Mouse (Mus musculus) layer of hippocampus, adult 18-20 months (tissue): ENCODE measurements around the gene Ubqln4. TPM values are rescaled to one million over a fixed set of nuclear protein-coding genes. Genes with fewer than 3 reads are reported as not detected.
"Not testable (repeated sequence)": the region's sequence is repeated elsewhere in the genome, so short reads cannot be mapped to it uniquely, and the experiment has no call there.

Experiments
- DNase-seq, 2 experiments: peaks; one replicate each; pipeline ENCODE4 v3.0.0; 2022; ENCODE audit warnings: low spot score in 2 of 2
- microRNA-seq, 2 experiments: library from miRNA; unstranded; fragments of <30 nt; microRNA quantifications; one replicate each; pipeline ENCODE4 v1.2.0; 2021
- total RNA-seq, 2 experiments: library from RNA; stranded (reverse); gene quantifications; 2 replicates each; pipeline ENCODE4 v1.2.3; 2021

The Ubqln4 gene
- total RNA-seq, 2 experiments from 2014 or later, result 118 to 122 TPM

- DNase-seq, result no peak
These were observed 39.5 kb downstream of the Ubqln4 start for GRCm38 (mm10) chr3:88592942-88593576.

- DNase-seq, result no peak
These were observed 40.5 kb downstream of the Ubqln4 start for GRCm38 (mm10) chr3:88593893-88594580.

GRCm38 (mm10) chr3:88596547-88596946 is 43.0 kb downstream of the Ubqln4 start:
- DNase-seq, result not testable (repeated sequence)

- no peak for DNase-seq
These were observed 48.9 kb downstream of the Ubqln4 start for GRCm38 (mm10) chr3:88602466-88602865.

- peak in 1 of 2 experiments; percentile 60 for DNase-seq
These were observed 50.2 kb downstream of the Ubqln4 start for GRCm38 (mm10) chr3:88603714-88604161.

GRCm38 (mm10) chr3:88604863-88605262 is 51.3 kb downstream of the Ubqln4 start:
- no peak for DNase-seq

GRCm38 (mm10) chr3:88605666-88606065 is 52.1 kb downstream of the Ubqln4 start, which contains the start of gene Arhgef2:
Gene Arhgef2 (plus strand): TSS chr3:88605966.
- DNase-seq, result not testable (repeated sequence)

- peak; percentile 84 to 93 for DNase-seq
These were observed 53.7 kb downstream of the Ubqln4 start for GRCm38 (mm10) chr3:88607065-88607757.

- DNase-seq, result peak in 1 of 2 experiments; percentile 22
These were observed 54.2 kb downstream of the Ubqln4 start for GRCm38 (mm10) chr3:88607758-88608138.

- no peak for DNase-seq
These were observed 55.5 kb downstream of the Ubqln4 start for GRCm38 (mm10) chr3:88609066-88609465.

- DNase-seq, result no peak
These were observed 60.9 kb downstream of the Ubqln4 start for GRCm38 (mm10) chr3:88614418-88614817.

GRCm38 (mm10) chr3:88615117-88615516 is 61.6 kb downstream of the Ubqln4 start:
- no peak for DNase-seq

- no peak for DNase-seq
These were observed 62.4 kb downstream of the Ubqln4 start for GRCm38 (mm10) chr3:88615902-88616391.

- no peak for DNase-seq
These were observed 63.5 kb downstream of the Ubqln4 start for GRCm38 (mm10) chr3:88616951-88617500.

GRCm38 (mm10) chr3:88618074-88618871 is 64.7 kb downstream of the Ubqln4 start:
- DNase-seq, result no peak

Small RNAs within 50 kb of the gene (microRNA-seq; reads per million reads assigned to microRNA genes)
- 0 to 0.20 reads per million in 2 experiments for gene Mir1905

Other genes starting within 250 kb of the Ubqln4 start
- 10 to 100 TPM; 89.8 to 94.5 TPM for gene Glmp, start 228.7 kb upstream of the Ubqln4 start, total RNA-seq
- gene Tmem79, start 217.6 kb upstream of the Ubqln4 start, total RNA-seq, result 1 to 10 TPM; 1.5 to 2.3 TPM
- 10 to 100 TPM; 64.5 to 65.7 TPM for gene Smg5, start 217.5 kb upstream of the Ubqln4 start, total RNA-seq
- 10 to 100 TPM; 14.0 to 16.6 TPM for gene Paqr6, start 189.2 kb upstream of the Ubqln4 start, total RNA-seq
- gene Bglap3, start 181.0 kb upstream of the Ubqln4 start, total RNA-seq, result under 1 TPM; 0.23 to 0.97 TPM
- gene Bglap2, start 175.1 kb upstream of the Ubqln4 start, total RNA-seq, result not detected
- gene Bglap, start 169.3 kb upstream of the Ubqln4 start, total RNA-seq, result not detected
- 1 to 10 TPM; 5.9 to 6.5 TPM for gene Pmf1, start 143.4 kb upstream of the Ubqln4 start, total RNA-seq
- 10 to 100 TPM; 71.9 to 73.0 TPM for gene Slc25a44, start 128.6 kb upstream of the Ubqln4 start, total RNA-seq
- 10 to 100 TPM; 40.4 to 41.5 TPM for gene Sema4a, start 92.6 kb upstream of the Ubqln4 start, total RNA-seq
- gene Lmna, start 43.8 kb upstream of the Ubqln4 start, total RNA-seq, result 10 to 100 TPM; 36.5 to 40.2 TPM
- 1 to 10 TPM; 2.0 to 2.2 TPM for gene Mex3a, start 21.4 kb upstream of the Ubqln4 start, total RNA-seq
- not detected for gene Rab25, start 5.5 kb upstream of the Ubqln4 start, total RNA-seq
- 100 to 1,000 TPM; 112 to 113 TPM for gene Lamtor2, start 684 bp upstream of the Ubqln4 start, total RNA-seq
- 10 to 100 TPM; 91.5 to 97.2 TPM for gene Ssr2, start 22.1 kb downstream of the Ubqln4 start, total RNA-seq
- 100 to 1,000 TPM; 237 to 255 TPM for gene Arhgef2, start 52.2 kb downstream of the Ubqln4 start, total RNA-seq
- gene Rxfp4, start 99.4 kb downstream of the Ubqln4 start, total RNA-seq, result not detected
- gene Khdc4, start 132.0 kb downstream of the Ubqln4 start, total RNA-seq, result 10 to 100 TPM; 49.3 to 59.6 TPM
- gene Rit1, start 163.1 kb downstream of the Ubqln4 start, total RNA-seq, result 10 to 100 TPM; 37.7 to 43.0 TPM
- gene Syt11, start 221.4 kb downstream of the Ubqln4 start, total RNA-seq, result 100 to 1,000 TPM; 501 to 519 TPM